Mouse (Mus musculus) skeletal muscle tissue, adult 2 months (tissue): ENCODE measurements at regions not wholly inside any gene's neighbourhood (a gene's known extent, or its start where the extent isn't known, plus 50 kb on each side); places are given as distances from the start of the nearest gene placed in this dataset.

Source experiments
- DNase-seq: peaks from one replicate; pipeline ENCODE4 v3.0.0-alpha.2; 2012; ENCODE audit warnings: low read depth, low spot score

DNA sequence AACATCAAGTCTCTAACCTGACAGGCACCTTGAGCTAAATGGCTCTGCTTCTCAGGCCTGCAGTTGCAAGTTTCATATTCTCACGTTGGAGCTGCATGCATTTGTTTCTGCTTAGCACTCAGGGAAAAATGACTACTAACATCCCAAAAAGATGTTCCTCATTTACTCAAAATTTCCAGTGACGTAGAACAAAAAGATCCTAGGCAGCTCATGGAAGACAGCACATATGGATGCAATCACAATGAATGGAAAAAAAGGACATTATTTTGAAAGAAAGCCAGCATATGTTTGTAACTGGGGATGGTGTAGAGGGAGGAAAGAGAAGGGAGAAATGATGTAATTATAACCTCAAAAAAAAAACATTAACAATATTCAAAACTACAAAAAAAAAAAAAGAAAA, 751.2 kb upstream of the Fbxo33 start:
- no peak for DNase-seq

DNA sequence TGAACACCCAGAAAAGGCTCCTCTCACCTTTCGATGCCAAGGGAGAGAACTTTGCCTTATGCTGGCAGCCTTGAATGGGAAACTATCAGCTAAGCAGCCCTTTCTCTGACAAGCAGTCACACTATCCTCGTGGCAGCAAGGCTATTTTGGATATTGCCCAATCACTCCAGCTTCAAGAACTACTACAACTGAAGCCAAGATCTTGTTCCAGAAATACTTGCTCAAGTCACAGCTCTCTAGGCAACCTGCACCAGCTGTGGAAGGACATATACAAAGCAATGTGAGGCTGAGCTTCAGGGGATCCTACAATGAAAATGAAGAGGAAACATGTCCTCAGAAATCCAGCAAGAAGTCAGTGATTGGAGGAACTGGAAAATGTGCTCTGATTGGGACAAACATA, 750.4 kb upstream of the Fbxo33 start:
- peak; percentile 1 for DNase-seq

GRCm38 (mm10) chr12:59967241-59967640, 747.7 kb upstream of the Fbxo33 start:
- DNase-seq: no peak

- DNase-seq: no peak
Measured at GRCm38 (mm10) chr12:59961139-59961538, 741.6 kb upstream of the Fbxo33 start.

GRCm38 (mm10) chr12:59932471-59932870, 712.9 kb upstream of the Fbxo33 start:
- no peak for DNase-seq

GRCm38 (mm10) chr12:59925071-59925470, 705.5 kb upstream of the Fbxo33 start:
- no peak for DNase-seq

GRCm38 (mm10) chr12:59898931-59899330, 679.4 kb upstream of the Fbxo33 start:
- no peak for DNase-seq

GRCm38 (mm10) chr12:59890973-59891372, 671.4 kb upstream of the Fbxo33 start:
- DNase-seq: no peak
